Mouse (Mus musculus): Measurements from ENCODE around the gene Ptpn20.

Ptpn20 gene

DNA sequence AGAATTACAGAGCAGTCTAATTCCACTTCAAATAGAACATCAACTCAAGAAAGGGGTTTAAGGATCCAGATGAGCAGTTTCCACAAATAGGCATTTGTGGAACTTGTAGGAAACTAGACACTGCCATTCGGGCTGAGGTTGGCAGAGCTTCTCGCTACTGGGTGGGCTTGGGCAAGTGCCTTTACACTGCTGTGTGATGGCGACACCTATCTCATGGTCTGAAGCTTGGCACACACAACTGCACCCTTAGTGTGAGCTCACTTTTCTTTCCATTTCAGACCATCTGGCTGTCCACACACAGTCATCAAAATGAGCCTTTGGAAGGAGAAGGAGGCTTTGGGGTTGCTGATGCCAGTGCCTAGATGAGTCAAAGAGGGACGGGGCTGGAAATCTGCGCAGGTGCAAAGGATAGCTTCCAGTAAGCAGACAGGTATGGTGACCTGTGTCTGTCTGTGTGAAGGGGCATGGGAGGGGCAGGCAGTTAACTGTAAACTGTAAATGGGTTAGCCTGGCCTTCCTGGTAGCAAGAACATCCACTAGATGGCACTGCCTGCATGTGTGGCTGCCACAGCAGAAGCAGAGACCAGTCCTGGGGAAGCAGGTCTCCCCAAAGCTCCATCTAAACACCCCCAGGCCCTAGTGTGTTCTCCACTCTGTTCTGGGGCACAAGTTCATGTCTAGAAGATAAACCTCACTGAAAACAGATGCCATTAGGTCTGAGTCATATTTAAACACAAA, 84.5 kb downstream of the Ptpn20 start:
- DNase-seq (ENCODE audit: low read depth, low spot score): no peak

DNA sequence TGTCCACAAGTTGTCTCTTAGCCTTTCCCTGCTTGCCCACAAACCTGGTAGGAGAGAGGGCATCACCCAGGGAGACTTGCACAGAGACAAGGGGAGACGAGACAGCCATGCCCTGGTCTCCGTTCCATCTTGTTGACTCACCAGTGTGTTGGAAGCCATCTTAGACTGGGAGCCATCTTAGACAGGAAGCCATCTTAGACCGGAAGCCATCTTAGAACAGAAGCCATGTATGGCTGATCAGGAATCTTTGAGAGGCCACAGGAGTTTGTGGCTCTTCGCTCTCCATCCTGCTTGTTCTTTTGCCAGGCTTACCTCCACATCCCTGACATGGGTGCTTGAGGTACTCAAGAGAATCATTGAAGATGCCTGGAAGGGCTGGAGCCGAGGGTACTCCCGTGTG, 89.0 kb downstream of the Ptpn20 start:
- no peak for DNase-seq (ENCODE audit: low read depth, low spot score)

- no peak for DNase-seq (ENCODE audit: low read depth, low spot score)
Observed at GRCm38 (mm10) chr14:33678740-33679139, 89.7 kb downstream of the Ptpn20 start.

DNA sequence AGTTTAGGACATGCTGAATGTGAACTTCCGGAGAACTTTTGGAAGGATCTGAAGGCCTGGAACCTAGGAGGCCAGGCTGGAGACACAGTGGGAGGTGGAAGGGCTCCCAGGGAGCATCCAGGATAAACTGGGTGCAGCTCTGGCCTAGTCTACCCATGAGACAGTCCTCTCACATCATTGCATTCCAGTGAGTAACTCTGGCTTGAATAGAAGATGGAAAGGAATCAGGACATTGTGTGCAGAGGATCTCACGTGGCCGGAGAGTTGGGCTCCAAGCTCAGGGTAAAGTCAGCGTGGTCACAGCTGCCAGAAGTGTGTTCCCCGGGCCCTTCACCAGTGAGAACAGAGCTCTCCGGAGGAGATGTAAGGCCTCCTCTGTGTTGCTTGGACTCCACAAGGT, 91.6 kb downstream of the Ptpn20 start:
- DNase-seq (ENCODE audit: low read depth, low spot score): no peak

- no peak for DNase-seq (ENCODE audit: low read depth, low spot score)
Observed at GRCm38 (mm10) chr14:33682768-33683167, 93.8 kb downstream of the Ptpn20 start.

DNA sequence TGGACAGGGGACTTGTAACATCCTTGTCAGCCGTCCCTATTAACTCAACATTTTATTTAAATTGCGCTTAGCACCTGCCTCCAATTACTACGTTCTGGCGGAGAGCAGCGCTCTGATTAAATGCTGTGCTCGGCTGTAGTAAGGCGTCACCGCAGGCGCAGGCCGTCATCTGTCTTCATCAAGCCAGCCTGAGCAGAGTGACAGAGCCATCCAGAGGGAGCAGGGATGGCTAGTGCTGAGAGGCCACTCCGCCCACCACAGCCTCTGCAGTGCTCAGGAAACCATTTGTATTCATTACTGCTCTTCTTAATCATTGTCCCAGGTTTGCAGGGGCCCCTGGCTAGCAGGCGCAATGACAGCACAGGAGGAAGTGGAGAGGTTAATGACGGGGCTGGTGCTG, 94.7 kb downstream of the Ptpn20 start:
- DNase-seq (ENCODE audit: low read depth, low spot score): no peak

- DNase-seq (ENCODE audit: low read depth, low spot score): no peak
Observed at GRCm38 (mm10) chr14:33687444-33688028, 98.5 kb downstream of the Ptpn20 start.

- DNase-seq (ENCODE audit: low read depth, low spot score): no peak
Observed at GRCm38 (mm10) chr14:33689044-33689443, 100.0 kb downstream of the Ptpn20 start.
